Mouse (Mus musculus): ENCODE measurements around the gene Ly86. TPM values are rescaled to one million over a fixed set of nuclear protein-coding genes. Genes with fewer than 3 reads are reported as not detected.

Gene Ly86
- total and polyA plus RNA-seq, 3 experiments, result 172 to 427 (median 290) TPM

DNA sequence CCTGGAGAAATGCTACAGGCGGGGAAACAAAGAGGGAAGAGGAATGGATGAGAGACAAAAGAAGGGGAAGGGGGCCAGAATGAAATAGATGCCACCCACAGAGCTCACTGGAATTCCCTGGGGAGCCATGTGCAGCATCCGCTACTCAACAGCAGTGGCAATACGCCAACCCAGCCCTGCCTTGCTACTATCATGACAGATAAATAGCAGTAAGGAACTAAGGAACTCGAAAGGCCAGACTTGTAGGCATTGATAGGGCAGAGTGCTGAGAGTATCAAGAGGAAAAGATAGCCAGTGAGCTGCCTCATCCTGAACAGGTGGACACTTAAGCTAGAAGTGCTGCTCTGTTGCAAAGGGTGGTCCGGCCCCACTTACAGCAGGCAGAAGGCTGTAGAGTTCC, 31.4 kb downstream of the Ly86 start:
- in situ Hi-C loops (cut with MboI; ENCODE audit: low pct_ligation_motif_present, low pct_unique_long_range_greater_than_20kb, low sequenced_read_pairs), result no loop called here
- dilution Hi-C loops (cut with MboI; ENCODE audit: extremely low pct_ligation_motif_present, extremely low pct_unique_long_range_greater_than_20kb, low sequenced_read_pairs), result no loop called here
- Histone ChIP-seq H3K27me3 (replicated peaks) (no peaks in the 10 kb centered on the region), H3K79me2 (replicated peaks; ENCODE audit: control insufficient read depth, extremely low read depth, insufficient read depth, poor library complexity, severe bottlenecking) (peaks cover 5% of the 10 kb centered on the region; the same call in 1 of the 2 replicates), H3K9me3 (replicated peaks; ENCODE audit: low read length) (no peaks in the 10 kb centered on the region), H3K36me3 (replicated peaks in 1 of 2; ENCODE audit: control insufficient read depth in 1 of 2, insufficient read depth in 1 of 2, low read length in 1 of 2) (peaks cover 56 to 86% of the 10 kb centered on the region in 2 experiments), H3K27ac (ENCODE audit: insufficient read depth, low read depth) (no peak overlapping the region), H3K9ac (ENCODE audit: insufficient read depth, low read depth) (no peak overlapping the region), H3K4me1 (ENCODE audit: control insufficient read depth in 1 of 2, insufficient read depth in 2 of 2) (peaks cover 3 to 11% of the 10 kb centered on the region in 2 experiments; a peak in 2 of 4 replicates), H3K4me2 (ENCODE audit: insufficient read depth, low read depth, poor library complexity, severe bottlenecking) (no peak overlapping the region), H3K4me3 (replicated peaks in 1 of 3; ENCODE audit: low read depth in 2 of 3, low read length in 2 of 3, poor library complexity in 1 of 3) (no peak overlapping the region)
- no peak for TF ChIP-seq USF1 (IDR thresholded peaks at IDR 0.05; ENCODE audit: low read depth, low read length)
- no peak for TF ChIP-seq RCOR1 (conservative IDR thresholded peaks at IDR 0.05; ENCODE audit: low read depth, low read length)
- no peak for TF ChIP-seq MXI1 (IDR thresholded peaks at IDR 0.05; ENCODE audit: low read depth, low read length)
- TF ChIP-seq HCFC1 (IDR thresholded peaks at IDR 0.05; ENCODE audit: low read depth, low read length), result no peak
- TF ChIP-seq POLR2A (IDR thresholded peaks at IDR 0.05; ENCODE audit: low read depth, low read length), result no peak
- no peak for TF ChIP-seq UBTF (IDR thresholded peaks at IDR 0.05; ENCODE audit: low read depth, low read length)
- no peak for TF ChIP-seq EP300 (IDR thresholded peaks at IDR 0.05; ENCODE audit: low read length)
- TF ChIP-seq NRF1 (IDR thresholded peaks at IDR 0.05; ENCODE audit: low read depth, low read length), result no peak
- no peak for TF ChIP-seq TCF12 (IDR thresholded peaks at IDR 0.05; ENCODE audit: low read depth, low read length)
- TF ChIP-seq E2F4 (IDR thresholded peaks at IDR 0.05; ENCODE audit: insufficient replicate concordance, low read depth, low read length), result no peak
- no peak for TF ChIP-seq USF2 (conservative IDR thresholded peaks at IDR 0.05; ENCODE audit: low read depth, low read length)
- TF ChIP-seq PAX5 (IDR thresholded peaks at IDR 0.05; ENCODE audit: low read length), result no peak
- no peak for TF ChIP-seq BHLHE40 (IDR thresholded peaks at IDR 0.05; ENCODE audit: low read depth, low read length)
- TF ChIP-seq IRF4 (IDR thresholded peaks at IDR 0.05; ENCODE audit: low read depth, low read length), result no peak
- TF ChIP-seq MYC (IDR thresholded peaks at IDR 0.05; ENCODE audit: low read depth, low read length), result no peak
- DNase-seq (ENCODE audit: extremely low read depth), result no peak

GRCm38 (mm10) chr13:37388222-37389202, 43.5 kb downstream of the Ly86 start:
- no peak overlapping the region for H3K27ac ChIP-seq (ENCODE audit: insufficient read depth, low read depth)
- H3K4me2 ChIP-seq (ENCODE audit: insufficient read depth, low read depth, poor library complexity, severe bottlenecking), result no peak overlapping the region
- H3K9ac ChIP-seq (ENCODE audit: insufficient read depth, low read depth), result no peak overlapping the region
- H3K27me3 ChIP-seq (replicated peaks), result no peaks in the 10 kb centered on the region
- no peak for DNase-seq (ENCODE audit: extremely low read depth)
- H3K4me3 ChIP-seq (replicated peaks in 1 of 3; ENCODE audit: low read depth in 2 of 3, low read length in 2 of 3, poor library complexity in 1 of 3), result no peak overlapping the region
- H3K79me2 ChIP-seq (replicated peaks; ENCODE audit: control insufficient read depth, extremely low read depth, insufficient read depth, poor library complexity, severe bottlenecking), result no peaks in the 10 kb centered on the region
- in situ Hi-C loops (cut with MboI; ENCODE audit: low pct_ligation_motif_present, low pct_unique_long_range_greater_than_20kb, low sequenced_read_pairs) (no loop called here), dilution Hi-C loops (cut with MboI; ENCODE audit: extremely low pct_ligation_motif_present, extremely low pct_unique_long_range_greater_than_20kb, low sequenced_read_pairs) (no loop called here)
- peaks cover 35 to 84% of the 10 kb centered on the region in 2 experiments for H3K36me3 ChIP-seq (replicated peaks in 1 of 2; ENCODE audit: control insufficient read depth in 1 of 2, insufficient read depth in 1 of 2, low read length in 1 of 2)
- TF ChIP-seq SMC3 (IDR thresholded peaks at IDR 0.05; ENCODE audit: low read depth, low read length) (no peak), PAX5 (IDR thresholded peaks at IDR 0.05; ENCODE audit: low read length) (no peak), MAX (IDR thresholded peaks at IDR 0.05; ENCODE audit: low read length) (no peak), ZNF384 (IDR thresholded peaks at IDR 0.05; ENCODE audit: low read depth, low read length) (no peak), GABPA (IDR thresholded peaks at IDR 0.05; ENCODE audit: insufficient replicate concordance, low read depth, low read length) (no peak), ZC3H11A (IDR thresholded peaks at IDR 0.05; ENCODE audit: low read depth, low read length) (no peak), ZMIZ1 (IDR thresholded peaks at IDR 0.05; ENCODE audit: low read depth, low read length) (no peak), ETS1 (conservative IDR thresholded peaks at IDR 0.05; ENCODE audit: low read depth, low read length) (no peak), POLR2A (IDR thresholded peaks at IDR 0.05; ENCODE audit: low read depth, low read length) (no peak), CHD1 (IDR thresholded peaks at IDR 0.05; ENCODE audit: low read depth, low read length) (no peak)
- H3K9me3 ChIP-seq (replicated peaks; ENCODE audit: low read length), result no peaks in the 10 kb centered on the region
- peaks cover 0 to 12% of the 10 kb centered on the region in 2 experiments; a peak in 1 of 4 replicates for H3K4me1 ChIP-seq (ENCODE audit: control insufficient read depth in 1 of 2, insufficient read depth in 2 of 2)
